Mouse (Mus musculus) heart, embryonic 16.5 days (tissue): Measurements from ENCODE around the gene Swsap1. TPM values are rescaled to one million over a fixed set of nuclear protein-coding genes. Genes with fewer than 3 reads are reported as not detected.
A peak's percentile ranks its signal among the peaks of the same experiment; 100 is the strongest.

Experiments
- ATAC-seq: fragments of 200-750 bp; cut with Nextera tagmentation; replicated peaks from 2 replicates; pipeline ENCODE4 v1.8.0; 2017; ENCODE audit warnings: moderate number of reproducible peaks; ENCODE audit not compliant: insufficient read depth, low FRiP score; ENCODE audit errors: extremely low read depth
- H3K27ac ChIP-seq: fragments of 300-500 bp; sonication (generic); 2 replicates; pipeline ENCODE4 v1.5.1; 2014; ENCODE audit warnings: mild to moderate bottlenecking, low read length, control low read depth, moderate library complexity
- H3K27me3 ChIP-seq: fragments of 300-500 bp; sonication (generic); 2 replicates; pipeline ENCODE4 v1.6.1; 2014; ENCODE audit warnings: low read length, mixed read lengths; ENCODE audit not compliant: control insufficient read depth, insufficient read depth
- H3K36me3 ChIP-seq: fragments of 300-500 bp; sonication (generic); 2 replicates; pipeline ENCODE4 v1.6.1; 2014; ENCODE audit not compliant: control insufficient read depth, insufficient read depth
- H3K4me1 ChIP-seq: fragments of 300-500 bp; sonication (generic); 2 replicates; pipeline ENCODE4 v1.6.1; 2014; ENCODE audit warnings: low read length, mixed read lengths; ENCODE audit not compliant: control insufficient read depth, insufficient read depth
- H3K4me2 ChIP-seq: fragments of 300-500 bp; sonication (generic); 2 replicates; pipeline ENCODE4 v1.6.1; 2014; ENCODE audit warnings: low read depth, mild to moderate bottlenecking, control low read depth, low read length
- H3K4me3 ChIP-seq: fragments of 300-500 bp; sonication (generic); 2 replicates; pipeline ENCODE4 v1.5.1; 2014; ENCODE audit warnings: mild to moderate bottlenecking, control low read depth, low read length
- H3K9ac ChIP-seq: fragments of 300-500 bp; sonication (generic); 2 replicates; pipeline ENCODE4 v1.6.1; 2014; ENCODE audit warnings: low read length, control low read depth
- H3K9me3 ChIP-seq: fragments of 300-500 bp; sonication (generic); replicated peaks from 2 replicates; pipeline ENCODE4 v1.6.1; 2016; ENCODE audit warnings: low read length; ENCODE audit not compliant: control insufficient read depth
- WGBS: fragments of 180-500 bp; shearing (Covaris S2); extraction: QIAGEN DNeasy Blood & Tissue Kit; methylation state at CpG from one replicate; pipeline ENCODE4 v1.1.7; 2014; 5-methylcytosine and 5-hydroxymethylcytosine counted together
- polyA plus RNA-seq: library from polyadenylated mRNA; unstranded; fragments of >200 nt; fragmentation: Nextera tagmentation; extraction: Ambion mirVana; gene quantifications from 2 replicates; pipeline ENCODE4 v1.2.1, GENCODE M21; 2015

The Swsap1 gene
- polyA plus RNA-seq, 1 experiment from 2014 or later: 4.4 TPM

DNA sequence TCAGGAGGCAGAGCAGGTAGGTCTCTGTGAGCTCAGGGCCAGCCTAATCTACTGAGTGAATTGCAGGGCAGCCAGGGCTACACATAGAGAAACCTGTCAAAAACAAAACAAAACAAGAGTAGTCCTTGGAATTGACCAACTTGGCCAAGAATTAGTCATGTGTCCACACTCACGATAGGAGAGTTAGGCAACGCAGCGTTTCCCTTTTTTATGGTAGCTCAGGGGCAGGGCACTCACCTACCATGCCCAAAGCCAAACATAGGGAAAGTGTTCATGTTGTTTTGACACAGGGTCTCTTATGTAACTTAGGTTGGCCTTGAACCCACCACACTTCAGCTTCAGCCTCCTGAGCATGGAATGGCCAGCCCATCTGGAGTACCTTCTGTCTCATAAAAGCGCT lies 13.7 kb downstream of the Swsap1 start:
- Histone ChIP-seq H3K27me3 (no peaks in the 10 kb centered on the region), H3K27ac (no peak overlapping the region), H3K4me2 (no peak overlapping the region), H3K4me1 (no peaks in the 10 kb centered on the region), H3K9ac (no peak overlapping the region), H3K9me3 (no peaks in the 10 kb centered on the region), H3K36me3 (no peaks in the 10 kb centered on the region), H3K4me3 (no peak overlapping the region)
- WGBS: 80% methylated on average over 4 of the region's 4 CpGs
- ATAC-seq: no peak

GRCm38 (mm10) chr9:21976626-21977175 lies 21.1 kb downstream of the Swsap1 start:
- H3K36me3 ChIP-seq: no peaks in the 10 kb centered on the region
- no peak overlapping the region for H3K4me2 ChIP-seq
- no peak overlapping the region for H3K9ac ChIP-seq
- H3K27me3 ChIP-seq: peaks cover 12% of the 10 kb centered on the region
- H3K27ac ChIP-seq: no peak overlapping the region
- no peaks in the 10 kb centered on the region for H3K9me3 ChIP-seq
- no peaks in the 10 kb centered on the region for H3K4me1 ChIP-seq
- ATAC-seq: no peak
- no peak overlapping the region for H3K4me3 ChIP-seq
- 70% methylated on average over 10 of the region's 10 CpGs for WGBS

DNA sequence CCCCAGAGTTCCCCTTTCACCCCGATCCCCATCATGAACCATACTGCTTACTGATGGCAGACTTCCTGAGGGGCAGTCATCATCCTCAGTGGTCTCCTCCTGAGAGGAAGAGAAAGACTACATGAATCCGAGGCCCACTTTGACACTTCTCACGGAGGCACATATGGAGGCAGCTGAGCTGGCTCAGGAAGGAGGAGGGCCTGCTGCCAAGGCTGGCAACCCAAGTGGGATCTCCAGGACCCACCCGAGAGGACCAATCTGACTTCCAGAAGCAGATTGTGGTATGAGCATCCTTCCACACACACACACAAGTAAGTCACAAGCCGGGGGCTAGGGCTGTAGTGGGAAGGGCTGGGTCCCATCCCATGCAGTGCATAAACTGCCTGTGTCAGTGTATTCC lies 21.8 kb downstream of the Swsap1 start:
- WGBS: 77% methylated on average over 5 of the region's 5 CpGs
- no peaks in the 10 kb centered on the region for H3K36me3 ChIP-seq
- H3K27me3 ChIP-seq: peaks cover 12% of the 10 kb centered on the region

DNA sequence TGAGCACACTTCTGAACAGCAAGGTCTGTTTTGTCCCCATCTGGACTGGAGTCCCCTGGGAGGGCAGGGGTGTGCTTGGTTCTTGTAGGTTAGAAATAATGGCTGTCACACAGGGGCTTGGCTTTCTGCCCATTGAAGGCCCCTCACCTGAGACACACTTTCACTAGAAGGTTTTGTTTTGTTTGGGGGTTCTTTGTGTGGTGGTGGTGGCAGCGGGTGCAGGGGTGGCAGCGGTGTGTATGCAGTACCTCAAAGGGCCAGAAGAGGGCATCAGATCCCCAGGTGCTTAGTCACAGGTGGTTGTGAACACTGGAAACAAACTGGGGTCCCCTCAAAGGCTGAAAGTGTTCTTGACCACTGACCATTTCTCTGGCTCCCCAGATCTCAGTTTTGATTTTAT lies 22.4 kb downstream of the Swsap1 start:
- Histone ChIP-seq H3K4me3 (no peak overlapping the region), H3K9ac (no peak overlapping the region), H3K4me1 (no peaks in the 10 kb centered on the region), H3K9me3 (no peaks in the 10 kb centered on the region), H3K27ac (no peak overlapping the region), H3K36me3 (no peaks in the 10 kb centered on the region), H3K4me2 (no peak overlapping the region), H3K27me3 (peaks cover 15% of the 10 kb centered on the region)
- no peak for ATAC-seq
- 29% methylated on average over 2 of the region's 2 CpGs for WGBS

More for the DNA sequence above, 21.8 kb downstream of the Swsap1 start:
- Histone ChIP-seq H3K4me2 (no peak overlapping the region), H3K9ac (no peak overlapping the region), H3K4me1 (no peaks in the 10 kb centered on the region), H3K4me3 (no peak overlapping the region), H3K27ac (no peak overlapping the region), H3K9me3 (no peaks in the 10 kb centered on the region)
- no peak for ATAC-seq

- Histone ChIP-seq H3K9ac (no peak overlapping the region), H3K27me3 (peaks cover 16% of the 10 kb centered on the region), H3K4me2 (no peak overlapping the region), H3K27ac (no peak overlapping the region), H3K36me3 (no peaks in the 10 kb centered on the region), H3K9me3 (no peaks in the 10 kb centered on the region), H3K4me3 (no peak overlapping the region), H3K4me1 (no peaks in the 10 kb centered on the region)
- WGBS: 81% methylated on average over 4 of the region's 4 CpGs
- no peak for ATAC-seq
These were observed 23.0 kb downstream of the Swsap1 start for GRCm38 (mm10) chr9:21978398-21979128.

- Histone ChIP-seq H3K27me3 (peaks cover 46% of the 10 kb centered on the region), H3K4me1 (peaks cover 5% of the 10 kb centered on the region), H3K4me3 (no peak overlapping the region), H3K27ac (no peak overlapping the region), H3K4me2 (no peak overlapping the region), H3K9ac (no peak overlapping the region), H3K9me3 (no peaks in the 10 kb centered on the region), H3K36me3 (no peaks in the 10 kb centered on the region)
- WGBS: 26% methylated on average over 3 of the region's 3 CpGs
- ATAC-seq: no peak
These were observed 28.4 kb downstream of the Swsap1 start for GRCm38 (mm10) chr9:21983911-21984310.

DNA sequence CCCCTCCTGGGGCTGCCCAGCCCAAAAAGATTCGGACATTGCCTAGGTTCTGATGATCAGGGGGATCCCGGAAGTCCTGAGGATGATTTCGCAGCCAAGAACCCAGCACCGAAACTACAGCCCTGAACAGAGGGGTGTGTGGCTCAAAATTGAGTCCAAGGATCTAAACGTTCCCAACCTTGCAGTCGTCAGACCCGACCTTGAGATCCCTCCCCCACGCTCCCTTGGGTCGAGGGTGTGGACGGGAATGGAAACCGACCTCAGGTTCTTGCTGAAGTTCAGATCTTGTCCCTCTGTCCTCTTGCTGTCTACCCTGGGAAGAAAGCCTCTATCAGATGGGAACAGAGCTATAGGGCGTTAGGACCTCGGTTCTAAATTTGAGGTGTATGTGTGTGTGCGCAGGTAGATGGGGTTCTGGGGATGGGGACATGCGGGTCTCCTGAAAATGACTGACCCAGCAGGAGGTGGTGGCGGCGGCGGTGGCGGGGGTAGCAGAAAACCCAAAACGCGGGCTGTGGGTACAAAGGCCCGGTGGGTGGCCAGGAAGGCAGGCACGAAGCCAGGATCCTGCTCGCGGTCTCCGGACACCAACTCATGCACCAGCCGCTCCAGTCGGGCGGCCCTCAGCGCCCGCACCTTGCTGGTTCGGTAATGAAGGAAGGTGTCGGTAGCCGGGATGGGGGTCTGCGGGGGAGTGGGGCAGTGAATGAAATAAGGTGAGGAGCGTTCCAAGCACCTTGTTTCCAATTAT lies 32.2 kb downstream of the Swsap1 start:
- no peaks in the 10 kb centered on the region for H3K36me3 ChIP-seq
- WGBS: 6% methylated on average over 36 of the region's 36 CpGs
- no peak overlapping the region for H3K9ac ChIP-seq
- peak overlapping the region; percentile 56 for H3K4me3 ChIP-seq
- no peak overlapping the region for H3K27ac ChIP-seq
- no peak for ATAC-seq
- H3K9me3 ChIP-seq: no peaks in the 10 kb centered on the region
- peak overlapping the region; percentile 75; the same call in 1 of the 2 replicates for H3K4me2 ChIP-seq
- peaks cover 13% of the 10 kb centered on the region for H3K4me1 ChIP-seq
- H3K27me3 ChIP-seq: peaks cover 70% of the 10 kb centered on the region

DNA sequence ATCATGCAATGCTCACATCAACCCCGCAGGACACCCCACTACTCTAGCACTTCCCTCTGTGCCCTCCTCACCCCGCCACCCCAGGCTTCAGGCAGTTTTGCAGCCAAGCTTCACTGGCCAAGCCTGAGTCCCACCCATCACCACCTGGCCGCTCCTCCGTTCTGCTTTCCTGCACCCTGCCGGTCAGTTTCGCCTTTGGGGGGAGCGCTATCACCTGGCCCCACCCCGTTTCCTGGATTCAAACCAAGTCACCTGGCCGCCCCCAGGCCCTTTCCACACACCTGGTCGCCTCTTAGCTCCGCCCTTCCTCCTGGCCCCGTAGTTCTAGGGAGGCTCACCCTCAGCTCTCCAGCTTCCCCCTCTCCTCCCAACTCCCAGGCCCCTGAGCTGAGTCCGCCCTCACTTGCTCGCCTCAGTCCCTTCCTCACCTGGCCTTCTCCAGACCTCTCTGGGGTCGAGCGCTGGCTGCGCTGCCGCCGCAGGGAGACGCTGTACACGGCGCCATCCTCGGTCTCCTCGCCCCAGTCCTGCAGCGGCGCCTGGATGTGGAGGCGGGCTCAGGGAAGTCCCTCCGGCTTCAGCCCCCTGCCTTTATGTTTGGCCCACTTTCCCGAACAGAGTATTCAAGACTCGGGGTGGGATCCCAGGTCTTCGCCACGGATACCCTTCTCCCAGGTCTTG lies 33.0 kb downstream of the Swsap1 start:
- peaks cover 13% of the 10 kb centered on the region for H3K4me1 ChIP-seq
- H3K27ac ChIP-seq: no peak overlapping the region
- peak overlapping the region; percentile 75 for H3K4me2 ChIP-seq
- peaks cover 73% of the 10 kb centered on the region for H3K27me3 ChIP-seq
- no peak for ATAC-seq
- peak overlapping the region; percentile 56 for H3K4me3 ChIP-seq
- H3K36me3 ChIP-seq: no peaks in the 10 kb centered on the region
- peak overlapping the region; percentile 64 for H3K9ac ChIP-seq
- 2% methylated on average over 32 of the region's 32 CpGs for WGBS
- H3K9me3 ChIP-seq: no peaks in the 10 kb centered on the region
